In the genomic region with DNA sequence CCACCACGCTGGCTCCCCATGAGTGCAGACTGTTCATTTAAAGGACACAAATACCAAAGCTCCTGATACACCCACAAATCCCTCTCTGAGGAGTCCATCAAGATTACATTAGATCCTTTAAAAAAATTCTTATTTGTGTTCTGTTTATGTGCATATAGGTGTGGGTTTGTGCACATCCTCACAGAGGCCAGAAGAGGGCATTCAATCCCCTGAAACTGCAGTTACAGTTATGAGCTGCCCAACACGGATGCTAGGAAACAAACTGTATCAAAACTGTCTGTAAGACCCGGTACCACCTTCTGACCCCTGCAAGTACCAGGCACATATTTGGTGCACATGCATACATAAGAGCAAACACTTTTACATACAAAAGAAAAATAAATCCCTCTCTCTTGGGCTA, we compare ENCODE assay signal across 13 mouse cellular contexts. TPM values are rescaled to one million over a fixed set of nuclear protein-coding genes. Genes with fewer than 3 reads are reported as not detected.
DNase-seq lines count a peak whose midpoint lies in the region; ATAC-seq and TF ChIP-seq lines count a peak whose summit lies in the region.
"Had no signal": no experiment of that assay in that cellular context is flagged by ENCODE, and none has a peak within 500 bp of the region (broad histone marks: within the 10 kb centered on the region; RNA-seq: fewer than 3 reads in every experiment).

No protein-coding gene starts in this region.

- TF ChIP-seq CTCF in kidney, adult 2 months (conservative IDR thresholded peaks at IDR 0.05; ENCODE audit: insufficient read depth, insufficient read length, low read depth, low read length): peak; percentile 61
- TF ChIP-seq CTCF in brain, embryonic 14.5 days (IDR thresholded peaks at IDR 0.05; ENCODE audit: borderline replicate concordance, extremely low read depth, insufficient read depth, insufficient read length): peak; percentile 44; the same call in 1 of the 2 replicates

- H3K4me3 ChIP-seq in kidney, adult 2 months (ENCODE audit: insufficient read depth, low read depth, low read length): no peak overlapping the region
- H3K4me3 ChIP-seq: heart, embryonic 13.5 days; midbrain, embryonic 10.5 days had no signal

- peak; percentile 18 for DNase-seq in kidney, adult 2 months
- DNase-seq in kidney, adult 18-20 months: no peak
- peak; percentile 50 for DNase-seq in 3T3-L1 (ENCODE audit: low read depth, low spot score)
- DNase-seq in brain, embryonic 14.5 days (ENCODE audit: low read depth): no peak
- no peak for DNase-seq in ovary, adult 18-20 months (ENCODE audit: low spot score)
- DNase-seq in right cerebral cortex, adult 2 months (ENCODE audit: low spot score in 2 of 2): no peak
- DNase-seq: right cerebral cortex, postnatal 4 days had no signal

- no peaks in the 10 kb centered on the region for H3K27me3 ChIP-seq in kidney, adult 2 months (replicated peaks; ENCODE audit: control insufficient read depth, insufficient read depth, low read length)

- H3K36me3 ChIP-seq in kidney, adult 2 months (ENCODE audit: control insufficient read depth, insufficient read depth, low read length): no peaks in the 10 kb centered on the region
- H3K36me3 ChIP-seq: heart, embryonic 13.5 days had no signal

- no peak overlapping the region for H3K27ac ChIP-seq in kidney, adult 2 months (ENCODE audit: insufficient read depth, low read depth, low read length)
- H3K27ac ChIP-seq: heart, embryonic 13.5 days; midbrain, embryonic 10.5 days had no signal

- no peak for TF ChIP-seq POLR2A in kidney, adult 2 months (IDR thresholded peaks at IDR 0.05; ENCODE audit: low read depth, low read length)
- no peak for TF ChIP-seq POLR2A in brain, embryonic 14.5 days (IDR thresholded peaks at IDR 0.05; ENCODE audit: borderline replicate concordance, extremely low read depth, insufficient read depth, insufficient read length, poor library complexity, severe bottlenecking)

- ATAC-seq in CD4-positive, CD25-positive, alpha-beta regulatory T cell, adult 4 months: peak; percentile 63
- ATAC-seq in erythroblast, adult 5-6 weeks (replicated peaks; ENCODE audit: low FRiP score, poor library complexity, severe bottlenecking): no peak
- ATAC-seq: forebrain, embryonic 16.5 days; hindbrain, embryonic 16.5 days had no signal

- WGBS in kidney, adult 2 months: 66% methylated on average over 3 of the region's 3 CpGs

- H3K4me1 ChIP-seq in kidney, adult 2 months (ENCODE audit: control insufficient read depth, insufficient read depth, low read length): 0 out of 2 replicates have a peak, but pooled peaks cover 3% of the 10 kb centered on the region

RNA-seq across cellular contexts. Expression of a gene that starts 37.7 kb away (rescaled TPM):
- 40.8 and 48.0 TPM in 2 replicates for polyA plus RNA-seq in kidney, adult 2 months (2012; rRNA removed)
- 10 to 100 TPM in 1 of 2 experiments, 1 to 10 TPM in 1; 8.3 to 13.0 TPM for polyA plus RNA-seq in CD4-positive, CD25-positive, alpha-beta regulatory T cell, adult 4 months (2017; shearing (Covaris generic))
- 39.5 and 55.0 TPM in 2 replicates for polyA plus RNA-seq in brain, embryonic 14.5 days (2012; rRNA removed)
- 1.0 and 1.5 TPM in 2 replicates for total RNA-seq in erythroblast, adult 5-6 weeks (2015; ENCODE audit: low replicate concordance)
- total RNA-seq in erythroblast, adult 5-6 weeks (2017; ENCODE audit: low replicate concordance): 2.5 and 2.9 TPM in 2 replicates

Comparison
In these comparisons a context has a peak if more than half of its experiments do, and no peak if none do; other contexts are left out.
1. DNase-seq: peak in kidney, adult 2 months (single experiment) and 3T3-L1 (single experiment); none in kidney, adult 18-20 months (single experiment), brain, embryonic 14.5 days (single experiment), ovary, adult 18-20 months (single experiment) and right cerebral cortex, adult 2 months (0 of 2).